Mouse (Mus musculus) central nervous system, embryonic 18 days (tissue): ENCODE measurements around the gene Heatr3. TPM values are rescaled to one million over a fixed set of nuclear protein-coding genes. Genes with fewer than 3 reads are reported as not detected.

Source experiments
- polyA plus RNA-seq: library from polyadenylated mRNA; depleted of rRNA; stranded (reverse); fragments of >200 nt; gene quantifications from 2 replicates; pipeline ENCODE4 v1.2.3, GENCODE M21; 2012; rRNA removed

The Heatr3 gene
- 47.7 and 49.5 TPM in 2 replicates for polyA plus RNA-seq

GRCm38 (mm10) chr8:88137748-88138484 is at the start of gene Heatr3:
Heatr3 (plus strand) TSS chr8:88137855.

GRCm38 (mm10) chr8:88118456-88119036 is 19.1 kb upstream of the Heatr3 start, which contains the start of gene Cnep1r1:
Cnep1r1 (plus strand) TSS chr8:88118769.

DNA sequence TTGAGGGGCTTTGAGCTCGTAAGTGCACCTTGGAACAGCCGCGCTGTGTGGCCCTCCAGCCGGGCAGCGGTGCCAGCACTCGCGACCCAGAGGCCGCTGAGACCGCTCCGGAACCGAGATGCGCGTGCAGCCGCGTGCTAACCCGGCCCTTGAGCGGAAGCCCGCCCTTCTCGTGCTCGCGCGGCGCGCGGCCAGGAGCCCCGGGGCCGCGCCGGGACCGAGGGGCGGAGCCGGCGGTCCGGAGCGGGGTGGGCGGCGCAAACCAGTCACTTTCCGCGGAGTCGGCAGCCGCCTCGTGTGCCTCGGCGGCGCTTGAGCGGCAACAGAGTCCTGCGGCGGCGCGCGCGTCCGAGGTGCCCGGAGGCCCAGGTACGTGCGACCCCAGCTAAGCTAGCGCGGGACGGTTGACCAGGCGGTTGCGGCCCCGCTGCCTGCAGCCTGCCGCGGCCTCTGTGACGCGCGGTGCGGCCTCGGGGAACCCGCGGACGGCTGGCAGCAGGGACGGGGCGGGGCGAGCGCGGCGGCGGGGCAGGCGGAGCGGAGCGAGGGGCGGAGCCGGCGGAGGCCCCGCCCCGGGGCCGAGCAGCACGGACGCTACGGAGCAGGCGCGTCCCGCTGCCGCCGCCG is 61.4 kb downstream of the Heatr3 start, which contains the start of gene Tent4b:
Gene Tent4b (plus strand): TSS at position 269 of the 627 bp plus-strand sequence.

Other genes with a start within 250 kb of the Heatr3 start
- gene Zfp423, start 178.3 kb upstream of the Heatr3 start, polyA plus RNA-seq: 27.2 and 35.2 TPM in 2 replicates
- gene Cnep1r1, start 19.1 kb upstream of the Heatr3 start, polyA plus RNA-seq: 45.0 and 51.1 TPM in 2 replicates
- 32.2 and 32.6 TPM in 2 replicates for gene Tent4b, start 61.4 kb downstream of the Heatr3 start, polyA plus RNA-seq
- gene Adcy7, start 134.5 kb downstream of the Heatr3 start, polyA plus RNA-seq: 6.6 and 8.2 TPM in 2 replicates
- 70.2 and 70.5 TPM in 2 replicates for gene Brd7, start 224.3 kb downstream of the Heatr3 start, polyA plus RNA-seq